Mouse (Mus musculus): ENCODE results near the gene Grip2. TPM values are rescaled to one million over a fixed set of nuclear protein-coding genes. Genes with fewer than 3 reads are reported as not detected.
A peak's percentile ranks its signal among the peaks of the same experiment; 100 is the strongest.

Gene Grip2
- total and polyA plus RNA-seq, 2 experiments from 2014 or later, result 5.2 to 19.2 TPM

DNA sequence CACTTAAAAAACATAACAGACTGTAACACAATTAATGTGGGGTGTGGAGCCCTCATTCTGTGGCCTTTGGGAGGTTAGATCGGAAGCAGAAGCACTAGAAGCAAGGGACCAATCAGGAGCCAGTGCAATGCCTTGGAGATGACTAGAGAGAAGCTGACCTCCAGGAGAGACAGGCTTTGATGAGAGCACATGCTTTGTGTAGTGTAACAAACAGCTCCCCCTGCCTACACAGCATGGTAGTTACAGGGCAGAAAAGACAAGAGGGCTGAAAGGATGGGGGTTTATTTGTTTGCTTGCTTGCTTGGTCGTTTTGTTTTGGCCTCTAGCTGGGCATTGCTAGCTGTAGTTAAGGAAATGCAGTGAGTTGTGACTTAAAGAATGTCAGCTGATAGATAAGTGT lies 25.5 kb upstream of the Grip2 start:
- no peak overlapping the region for H3K9ac ChIP-seq (replicated peaks; ENCODE audit: low read length)
- TF ChIP-seq CTCF (IDR thresholded peaks at IDR 0.05; ENCODE audit: low read depth), result peak; percentile 89
- no peaks in the 10 kb centered on the region for H3K9me3 ChIP-seq (ENCODE audit: low read length)
- DNase-seq (ENCODE audit: low spot score) (peak; percentile 77), ATAC-seq (peak; percentile 81)
- H3K4me1 ChIP-seq (ENCODE audit: insufficient read depth, low read length), result no peaks in the 10 kb centered on the region
- H3K27ac ChIP-seq, result no peak overlapping the region
- H3K27me3 ChIP-seq (ENCODE audit: insufficient read depth, low read length), result no peaks in the 10 kb centered on the region
- WGBS, result 5% methylated on average over 2 of the region's 2 CpGs
- no peaks in the 10 kb centered on the region for H3K36me3 ChIP-seq (ENCODE audit: insufficient read depth, low read length)
- H3K4me2 ChIP-seq (ENCODE audit: low read depth, low read length), result no peak overlapping the region
- H3K4me3 ChIP-seq (ENCODE audit: low read length), result no peak overlapping the region

DNA sequence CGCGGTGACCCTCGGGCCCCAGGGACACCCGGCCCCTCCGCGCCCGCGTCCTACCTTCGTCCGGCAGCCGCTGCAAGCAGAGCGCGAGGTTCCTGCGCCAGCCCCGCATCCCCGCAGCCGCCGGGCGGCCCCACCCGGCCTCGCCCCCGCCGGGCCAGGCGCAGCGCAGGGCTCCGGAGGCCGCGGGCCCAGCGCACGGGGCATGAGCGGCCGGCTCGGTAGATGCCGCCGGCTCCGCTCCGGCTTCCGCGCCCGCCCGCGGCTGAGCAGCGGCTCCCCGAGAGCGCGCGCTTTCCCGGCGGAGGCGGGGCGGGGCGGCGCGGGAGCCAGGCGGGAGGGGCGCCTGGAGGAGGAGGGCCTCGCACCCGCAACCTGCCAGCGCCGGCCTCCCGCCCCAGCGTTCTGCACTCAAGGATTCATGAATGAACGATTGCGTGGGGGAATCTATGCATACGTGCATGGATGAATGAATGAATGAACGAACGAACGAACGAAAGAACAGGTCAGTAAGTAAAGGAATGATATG lies 16.6 kb upstream of the Grip2 start:
- 3% methylated on average over 44 of the region's 69 CpGs for WGBS
- Histone ChIP-seq H3K27me3 (ENCODE audit: insufficient read depth, low read length) (peaks cover 14% of the 10 kb centered on the region; the same call in 1 of the 2 replicates), H3K9ac (replicated peaks; ENCODE audit: low read length) (peak overlapping the region; percentile 63), H3K4me3 (ENCODE audit: low read length) (peak overlapping the region; percentile 61), H3K9me3 (ENCODE audit: low read length) (no peaks in the 10 kb centered on the region), H3K4me1 (ENCODE audit: insufficient read depth, low read length) (peaks cover 8% of the 10 kb centered on the region; the same call in 1 of the 2 replicates), H3K4me2 (ENCODE audit: low read depth, low read length) (peak overlapping the region; percentile 73), H3K36me3 (ENCODE audit: insufficient read depth, low read length) (no peaks in the 10 kb centered on the region), H3K27ac (peak overlapping the region; percentile 41; the same call in 1 of the 2 replicates)
- 0 out of 2 replicates have a peak, but pooled peaks have one; percentile 11 for ATAC-seq
- TF ChIP-seq CTCF (IDR thresholded peaks at IDR 0.05; ENCODE audit: low read depth), result no peak
- DNase-seq (ENCODE audit: low spot score), result peak; percentile 58

DNA sequence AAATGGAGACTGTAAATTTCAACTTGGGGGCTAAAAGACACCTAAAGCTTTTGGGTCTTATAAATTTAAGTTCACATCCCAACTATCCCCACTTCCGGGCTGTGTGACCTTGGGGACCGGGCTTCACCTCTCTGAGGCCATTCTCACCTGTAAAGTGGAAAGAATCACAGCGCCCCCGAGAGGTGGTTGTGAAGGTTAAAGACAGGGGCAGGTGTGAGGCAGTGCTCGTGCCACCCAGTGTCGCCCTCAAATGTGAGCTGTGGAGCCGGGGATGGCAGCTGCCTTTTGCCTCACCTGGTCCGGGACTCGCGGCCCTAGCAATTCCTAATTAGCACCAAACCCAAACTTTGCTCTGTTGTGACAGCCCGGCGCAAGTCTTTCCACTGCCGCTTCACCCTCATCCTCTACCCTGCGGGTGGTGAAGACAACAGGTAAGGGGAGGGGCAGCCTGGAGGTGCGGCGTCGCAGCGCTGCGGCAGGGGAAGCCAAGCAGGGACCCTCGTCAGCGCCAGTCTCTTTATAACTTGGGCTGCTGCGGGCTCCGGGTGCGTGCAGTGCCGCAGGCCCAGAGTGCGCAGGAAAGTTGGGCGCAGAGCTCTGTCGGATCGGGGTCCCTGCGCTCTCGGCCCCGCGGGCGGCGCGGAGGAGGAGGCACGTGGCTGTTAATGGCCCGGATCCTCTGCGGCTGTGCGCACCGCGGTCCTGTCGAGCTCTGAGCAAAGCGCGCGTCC lies 16.0 kb upstream of the Grip2 start:
- Histone ChIP-seq H3K27ac (peak overlapping the region; percentile 41; the same call in 1 of the 2 replicates), H3K9ac (replicated peaks; ENCODE audit: low read length) (peak overlapping the region; percentile 63), H3K4me3 (ENCODE audit: low read length) (peak overlapping the region; percentile 61), H3K4me2 (ENCODE audit: low read depth, low read length) (peak overlapping the region; percentile 73), H3K27me3 (ENCODE audit: insufficient read depth, low read length) (peaks cover 14% of the 10 kb centered on the region; the same call in 1 of the 2 replicates), H3K36me3 (ENCODE audit: insufficient read depth, low read length) (no peaks in the 10 kb centered on the region), H3K9me3 (ENCODE audit: low read length) (no peaks in the 10 kb centered on the region), H3K4me1 (ENCODE audit: insufficient read depth, low read length) (peaks cover 13% of the 10 kb centered on the region)
- 3% methylated on average over 41 of the region's 46 CpGs for WGBS
- peak; percentile 39 for TF ChIP-seq CTCF (IDR thresholded peaks at IDR 0.05; ENCODE audit: low read depth)
- peak; percentile 18; the same call in 1 of the 2 replicates for ATAC-seq
- no peak for DNase-seq (ENCODE audit: low spot score)

DNA sequence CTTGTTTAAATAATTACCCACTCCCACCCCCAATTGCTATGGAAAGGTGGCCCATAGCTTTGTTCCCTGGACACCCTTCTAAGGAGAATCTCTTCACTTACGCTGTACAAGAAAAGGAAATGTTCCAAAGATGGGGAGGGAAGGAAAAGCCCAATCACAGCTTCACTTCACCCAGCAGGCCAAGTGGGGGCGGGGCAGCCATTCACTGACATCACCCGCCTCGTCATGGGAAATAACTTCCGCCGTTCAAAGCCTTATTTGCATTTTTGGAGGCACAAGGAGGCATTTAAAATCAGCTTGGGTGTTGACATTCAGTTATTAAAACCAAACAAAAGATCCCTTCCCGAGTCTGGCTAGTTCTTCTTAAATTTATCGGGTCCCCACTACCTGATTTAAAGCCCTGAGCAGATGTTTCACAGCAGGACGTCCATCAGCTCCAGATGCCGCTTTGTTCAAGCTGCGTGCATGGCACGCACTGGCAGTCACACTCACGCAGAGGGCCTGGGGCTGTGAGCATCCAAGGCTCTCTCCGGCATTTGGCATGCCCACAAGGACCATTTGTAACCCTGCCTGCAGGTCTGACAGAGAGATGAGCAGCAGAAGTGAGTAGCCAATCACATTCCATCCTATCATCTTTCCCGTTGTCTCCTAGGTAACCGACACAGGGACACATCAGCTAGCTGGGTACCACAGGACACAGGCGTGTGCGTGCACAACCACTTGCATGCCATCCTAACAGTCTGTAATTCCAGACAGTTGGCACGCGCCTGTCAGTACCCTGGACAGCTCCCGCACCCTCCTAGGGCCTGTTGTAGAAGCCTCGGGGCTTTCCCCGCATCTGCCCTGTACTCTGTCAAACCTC lies 12.2 kb upstream of the Grip2 start:
- Histone ChIP-seq H3K9me3 (ENCODE audit: low read length) (no peaks in the 10 kb centered on the region), H3K27ac (peak overlapping the region; percentile 87), H3K27me3 (ENCODE audit: insufficient read depth, low read length) (peaks cover 14% of the 10 kb centered on the region; the same call in 1 of the 2 replicates), H3K4me1 (ENCODE audit: insufficient read depth, low read length) (peaks cover 15% of the 10 kb centered on the region), H3K4me3 (ENCODE audit: low read length) (peak overlapping the region; percentile 29), H3K36me3 (ENCODE audit: insufficient read depth, low read length) (no peaks in the 10 kb centered on the region), H3K9ac (replicated peaks; ENCODE audit: low read length) (peak overlapping the region; percentile 44), H3K4me2 (ENCODE audit: low read depth, low read length) (peak overlapping the region; percentile 58)
- DNase-seq (ENCODE audit: low spot score) (peak; percentile 85), ATAC-seq (peak; percentile 85)
- TF ChIP-seq CTCF (IDR thresholded peaks at IDR 0.05; ENCODE audit: low read depth), result peak; percentile 14; the same call in 1 of the 2 replicates
- WGBS, result 3% methylated on average over 23 of the region's 23 CpGs

DNA sequence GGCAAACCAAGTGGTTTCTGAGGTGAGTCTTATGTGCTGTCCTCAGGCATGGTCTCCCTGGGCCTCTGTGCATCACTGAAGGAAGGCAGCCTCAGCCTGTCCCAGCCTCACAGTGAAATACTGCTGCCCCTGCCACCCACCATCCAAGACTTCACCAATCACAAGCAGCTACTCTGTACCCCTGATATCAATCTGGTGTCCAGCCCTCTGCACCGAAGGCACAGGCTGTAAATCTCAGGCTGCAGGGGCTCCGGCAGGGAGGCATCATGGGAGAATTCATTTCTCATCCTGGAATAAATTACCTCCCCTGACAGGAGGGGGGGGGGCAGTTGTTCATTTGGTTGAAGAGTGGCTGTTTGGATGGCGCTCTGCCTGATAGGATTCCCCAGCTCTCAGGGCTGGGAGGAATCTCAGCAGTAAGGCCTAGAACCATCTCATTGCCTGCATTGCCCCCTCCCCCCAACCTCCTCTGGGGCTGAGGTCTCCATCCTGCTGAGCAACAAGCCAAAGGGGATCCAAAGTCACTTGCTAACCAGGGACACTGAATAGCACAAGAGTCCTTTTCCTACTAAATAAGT lies 5.9 kb upstream of the Grip2 start:
- WGBS, result 59% methylated on average over 3 of the region's 3 CpGs
- no peaks in the 10 kb centered on the region for H3K27me3 ChIP-seq (ENCODE audit: insufficient read depth, low read length)
- H3K27ac ChIP-seq, result no peak overlapping the region
- no peak overlapping the region for H3K9ac ChIP-seq (replicated peaks; ENCODE audit: low read length)
- H3K4me3 ChIP-seq (ENCODE audit: low read length), result no peak overlapping the region
- peaks cover 1% of the 10 kb centered on the region; the same call in 1 of the 2 replicates for H3K4me1 ChIP-seq (ENCODE audit: insufficient read depth, low read length)
- H3K9me3 ChIP-seq (ENCODE audit: low read length), result no peaks in the 10 kb centered on the region
- H3K36me3 ChIP-seq (ENCODE audit: insufficient read depth, low read length), result no peaks in the 10 kb centered on the region
- no peak for TF ChIP-seq CTCF (IDR thresholded peaks at IDR 0.05; ENCODE audit: low read depth)
- no peak for ATAC-seq
- H3K4me2 ChIP-seq (ENCODE audit: low read depth, low read length), result no peak overlapping the region
- DNase-seq (ENCODE audit: low spot score), result no peak

DNA sequence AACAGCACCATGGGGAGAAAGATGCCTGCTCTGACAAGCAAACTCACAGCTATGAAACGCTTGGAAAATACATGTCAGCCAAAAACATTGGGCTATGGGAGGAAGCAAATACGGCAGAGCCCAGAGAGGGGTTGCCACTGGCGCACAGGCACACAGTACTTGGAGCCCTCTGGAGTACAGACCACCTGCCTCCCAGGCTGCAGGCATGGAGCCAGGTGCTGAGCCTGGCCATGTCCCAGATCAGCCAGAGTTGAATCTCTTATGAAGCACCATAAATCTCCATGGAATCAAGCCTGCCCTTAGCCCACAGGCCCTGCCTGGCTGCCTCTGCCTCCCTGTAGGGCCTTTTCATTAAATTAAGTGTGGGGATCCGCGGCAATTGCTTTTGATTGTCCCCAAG lies 876 bp upstream of the Grip2 start:
- ATAC-seq, result no peak
- no peak overlapping the region for H3K4me2 ChIP-seq (ENCODE audit: low read depth, low read length)
- no peaks in the 10 kb centered on the region for H3K9me3 ChIP-seq (ENCODE audit: low read length)
- no peak overlapping the region for H3K4me3 ChIP-seq (ENCODE audit: low read length)
- DNase-seq (ENCODE audit: low spot score), result no peak
- H3K27me3 ChIP-seq (ENCODE audit: insufficient read depth, low read length), result no peaks in the 10 kb centered on the region
- no peak overlapping the region for H3K27ac ChIP-seq
- no peaks in the 10 kb centered on the region for H3K4me1 ChIP-seq (ENCODE audit: insufficient read depth, low read length)
- H3K9ac ChIP-seq (replicated peaks; ENCODE audit: low read length), result no peak overlapping the region
- no peaks in the 10 kb centered on the region for H3K36me3 ChIP-seq (ENCODE audit: insufficient read depth, low read length)
- 59% methylated on average over 5 of the region's 5 CpGs for WGBS
- TF ChIP-seq CTCF (IDR thresholded peaks at IDR 0.05; ENCODE audit: low read depth), result no peak
